ENCODE assay signal across 8 mouse cellular contexts in genomic region chr7:80586681-80587660, GRCm38 (mm10). TPM values are rescaled to one million over a fixed set of nuclear protein-coding genes. Genes with fewer than 3 reads are reported as not detected.
DNase-seq lines count a peak whose midpoint lies in the region; ATAC-seq and TF ChIP-seq lines count a peak whose summit lies in the region.

No protein-coding gene starts in this region.

- H3K9ac ChIP-seq in liver, adult 2 months (ENCODE audit: low read depth, low read length), result 0 out of 2 replicates have a peak overlapping the region, but pooled peaks have one; percentile 34
- no peak overlapping the region for H3K9ac ChIP-seq in midbrain, embryonic 14.5 days (replicated peaks; ENCODE audit: low read length)

- H3K27ac ChIP-seq in liver, adult 2 months (replicated peaks; ENCODE audit: insufficient read depth, low read depth, low read length), result peak overlapping the region; percentile 13; the same call in 1 of the 2 replicates
- no peak overlapping the region for H3K27ac ChIP-seq in midbrain, embryonic 14.5 days (replicated peaks; ENCODE audit: low read depth, low read length)

- H3K9me3 ChIP-seq in midbrain, embryonic 14.5 days (ENCODE audit: control insufficient read depth, low read length), result no peaks in the 10 kb centered on the region

- H3K4me2 ChIP-seq in midbrain, embryonic 14.5 days (ENCODE audit: low read length), result peak overlapping the region; percentile 28

- TF ChIP-seq POLR2A in liver, adult 2 months (IDR thresholded peaks at IDR 0.05; ENCODE audit: extremely low read depth, insufficient read depth, low read length), result no peak

- H3K4me1 ChIP-seq in liver, adult 2 months (ENCODE audit: control insufficient read depth, insufficient read depth, low read length), result 0 out of 2 replicates have a peak, but pooled peaks cover 2% of the 10 kb centered on the region
- H3K4me1 ChIP-seq in midbrain, embryonic 14.5 days (ENCODE audit: control insufficient read depth, insufficient read depth, low read length), result peaks cover 4% of the 10 kb centered on the region; the same call in 1 of the 2 replicates

- no peak overlapping the region for H3K4me3 ChIP-seq in liver, adult 2 months (ENCODE audit: insufficient read depth, low read depth, low read length)
- no peak overlapping the region for H3K4me3 ChIP-seq in midbrain, embryonic 14.5 days (replicated peaks; ENCODE audit: low read depth, low read length)

- ATAC-seq in midbrain, embryonic 14.5 days (ENCODE audit: low FRiP score, low TSS enrichment), result 0 out of 2 replicates have a peak, but pooled peaks have one; percentile 32

- peaks cover 7% of the 10 kb centered on the region; the same call in 1 of the 2 replicates for H3K36me3 ChIP-seq in liver, adult 2 months (ENCODE audit: control insufficient read depth, insufficient read depth, low read length)
- H3K36me3 ChIP-seq in midbrain, embryonic 14.5 days (ENCODE audit: control insufficient read depth, insufficient read depth, low read length), result peaks cover 38% of the 10 kb centered on the region

- 51% methylated on average over 29 of the region's 29 CpGs for WGBS in liver, adult 2 months
- WGBS in midbrain, embryonic 14.5 days, result 29% methylated on average over 29 of the region's 29 CpGs

- no peak for TF ChIP-seq CTCF in liver, adult 2 months (IDR thresholded peaks at IDR 0.05; ENCODE audit: low read depth, low read length)

- no peaks in the 10 kb centered on the region for H3K79me2 ChIP-seq in liver, adult 2 months (ENCODE audit: control insufficient read depth, insufficient read depth, low read length)

- no peak for DNase-seq in liver, adult 2 months (ENCODE audit: extremely low read depth, low read depth, low spot score)
- no peak for DNase-seq in liver
- peak; percentile 37 to 50 for DNase-seq in heart, postnatal 10 days
- DNase-seq in kidney, postnatal 4 days, result peak; percentile 37 to 67
- DNase-seq in midbrain, embryonic 14.5 days, result peak; percentile 24
- DNase-seq in right cerebral cortex, postnatal 4 days, result no peak
- DNase-seq in layer of hippocampus, adult 18-20 months (ENCODE audit: low spot score in 2 of 2), result no peak
- DNase-seq in right cerebral cortex, postnatal 36 days (ENCODE audit: low spot score in 2 of 2), result no peak

- intact Hi-C loops in heart, postnatal 10 days (cut with DNase I), result loop anchor here (2.0 to 5.0 kb wide), 2 partner anchors 100 to 246 kb away; partner anchors contain the start of genes Crtc3 and Unc45a

- H3K27me3 ChIP-seq in liver, adult 2 months (ENCODE audit: control insufficient read depth, insufficient read depth, low read length), result no peaks in the 10 kb centered on the region
- H3K27me3 ChIP-seq in midbrain, embryonic 14.5 days (ENCODE audit: control insufficient read depth, insufficient read depth, low read length), result no peaks in the 10 kb centered on the region

RNA-seq across cellular contexts. Expression of gene Blm, which starts 52.1 kb away (rescaled TPM):
- 5.9 and 6.9 TPM in 2 replicates for total RNA-seq in liver, adult 2 months (2014; rRNA removed)
- polyA plus RNA-seq in liver, adult 2 months (2012; rRNA removed), result 0.43 and 0.88 TPM in 2 replicates
- total RNA-seq in heart, postnatal 10 days (2021), result 1 to 10 TPM; 5.6 to 7.5 TPM
- polyA plus RNA-seq in midbrain, embryonic 14.5 days (2014; fragmentation: Nextera tagmentation; extraction: Ambion mirVana), result 7.5 and 12.9 TPM in 2 replicates
- total RNA-seq in layer of hippocampus, adult 18-20 months (2021), result 1 to 10 TPM; 3.0 to 3.2 TPM

Comparison
In these comparisons a context has a peak if more than half of its experiments do, and no peak if none do; other contexts are left out.
1. DNase-seq: peak in heart, postnatal 10 days (2 of 2), kidney, postnatal 4 days (2 of 2) and midbrain, embryonic 14.5 days (single experiment); none in liver, adult 2 months (single experiment), liver (single experiment), right cerebral cortex, postnatal 4 days (single experiment), layer of hippocampus, adult 18-20 months (0 of 2) and right cerebral cortex, postnatal 36 days (0 of 2).